Mouse (Mus musculus): Measurements from ENCODE around the gene Dusp22. TPM values are rescaled to one million over a fixed set of nuclear protein-coding genes. Genes with fewer than 3 reads are reported as not detected.

Gene Dusp22
- total RNA-seq, 1 experiment from 2014 or later: 30.8 TPM

DNA sequence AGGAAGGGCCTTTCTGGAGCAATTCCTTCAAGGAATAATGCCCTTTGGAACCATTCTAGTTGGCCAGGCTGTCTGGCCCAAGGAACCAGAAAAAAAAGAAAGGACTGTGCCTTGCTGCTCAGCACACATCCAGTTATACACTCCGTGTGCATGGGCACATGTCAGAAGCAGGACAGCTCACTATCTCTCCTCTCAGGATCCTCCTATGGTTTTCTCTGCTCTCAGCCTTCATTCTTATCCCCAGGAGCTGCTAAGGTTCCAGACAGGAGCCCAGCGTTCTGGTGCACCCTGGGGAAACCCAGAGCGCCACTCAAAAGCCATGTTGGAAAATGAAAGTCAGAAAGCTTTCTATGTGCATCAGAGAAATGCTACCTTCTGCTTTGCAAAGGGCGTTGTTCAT is 55.8 kb downstream of the Dusp22 start:
- DNase-seq: no peak

DNA sequence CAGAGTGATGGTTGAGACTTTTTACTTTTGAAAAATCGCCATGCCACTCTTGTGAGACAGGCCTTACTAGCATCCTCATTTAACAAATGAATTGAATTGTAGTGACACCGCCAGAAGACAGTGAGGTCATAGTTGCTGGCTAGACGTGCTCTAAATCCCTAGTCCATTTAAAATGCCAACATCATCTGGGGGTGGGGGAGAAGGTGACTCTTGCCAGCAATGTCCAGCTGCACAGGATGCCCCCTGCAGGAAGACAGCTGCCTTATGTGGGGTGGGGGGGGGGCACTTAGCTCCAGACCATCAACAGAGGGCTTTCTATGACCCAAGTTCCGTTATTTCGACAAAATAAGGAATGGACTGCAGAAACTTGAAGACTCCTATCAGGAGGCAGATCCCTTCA is 56.8 kb downstream of the Dusp22 start:
- DNase-seq: no peak

DNA sequence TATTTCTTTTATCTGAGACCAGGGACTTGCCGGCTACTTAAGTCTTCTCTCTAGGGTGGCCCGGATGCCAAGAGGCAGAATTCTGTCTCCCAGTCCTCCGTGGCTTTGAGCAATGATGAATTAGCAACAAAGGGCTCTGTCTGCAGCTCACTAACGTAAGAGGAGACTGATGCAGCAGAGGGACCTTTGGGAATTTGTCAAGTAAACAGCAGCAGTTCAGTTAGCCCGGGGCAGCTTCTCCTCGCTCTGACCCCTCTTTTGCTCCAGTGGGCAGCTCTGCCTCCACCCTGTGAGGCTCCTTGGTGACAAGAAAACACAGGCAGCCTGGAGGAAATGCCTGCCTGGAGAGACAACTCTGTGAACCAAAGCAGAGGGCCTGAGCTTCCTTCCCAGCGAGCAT is 62.8 kb downstream of the Dusp22 start:
- DNase-seq: no peak

- no peak for DNase-seq
Observed at GRCm38 (mm10) chr13:30723258-30723657, 63.5 kb downstream of the Dusp22 start.

DNA sequence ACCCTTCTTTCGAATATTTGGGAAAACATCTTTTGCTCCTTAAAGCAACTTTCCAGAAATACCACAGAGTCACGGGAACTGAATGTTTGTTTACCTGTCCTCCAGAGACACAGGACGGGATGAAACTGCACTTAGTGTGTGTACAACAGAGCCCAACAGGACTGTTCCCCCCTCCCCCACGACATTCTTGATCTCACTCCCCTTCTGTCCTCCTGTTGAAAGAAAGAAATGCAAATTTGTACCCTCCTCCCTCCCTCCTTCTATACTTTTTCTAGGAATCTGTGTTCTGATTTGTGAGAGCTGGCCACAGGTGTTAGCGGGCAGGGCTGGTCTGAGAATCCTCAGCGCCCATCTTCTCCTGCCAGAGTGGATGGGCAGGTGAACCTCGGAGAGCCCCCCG is 64.1 kb downstream of the Dusp22 start:
- no peak for DNase-seq

DNA sequence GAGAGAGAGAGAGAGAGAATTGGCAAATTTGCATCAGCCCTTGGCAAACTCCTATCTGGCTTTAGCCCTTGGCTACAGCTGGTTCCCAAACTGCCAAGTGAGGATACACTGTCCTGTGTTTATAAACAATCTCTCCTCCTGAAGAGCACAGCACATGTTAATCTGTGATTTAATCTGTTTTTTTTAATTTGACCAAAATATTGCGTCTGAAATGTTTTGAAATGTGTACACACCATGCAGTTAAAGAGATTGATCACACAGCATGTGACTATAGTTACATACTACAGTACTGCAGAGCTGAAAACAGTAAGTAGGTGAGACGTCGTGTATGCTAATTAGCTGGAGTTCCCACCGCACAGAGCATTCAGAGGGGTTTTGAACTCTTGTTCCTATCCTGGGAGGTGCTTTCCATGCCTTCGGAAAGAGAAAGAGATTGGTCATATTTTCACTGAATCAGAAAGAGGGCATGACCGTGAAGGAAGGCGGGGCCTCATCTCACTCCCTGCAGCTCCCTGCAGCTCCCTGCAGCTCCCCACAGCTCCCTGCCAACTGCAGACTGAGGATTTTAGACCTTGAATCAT is 65.0 kb downstream of the Dusp22 start:
- DNase-seq: peak; percentile 24

GRCm38 (mm10) chr13:30726879-30727278 is 67.1 kb downstream of the Dusp22 start:
- no peak for DNase-seq

DNA sequence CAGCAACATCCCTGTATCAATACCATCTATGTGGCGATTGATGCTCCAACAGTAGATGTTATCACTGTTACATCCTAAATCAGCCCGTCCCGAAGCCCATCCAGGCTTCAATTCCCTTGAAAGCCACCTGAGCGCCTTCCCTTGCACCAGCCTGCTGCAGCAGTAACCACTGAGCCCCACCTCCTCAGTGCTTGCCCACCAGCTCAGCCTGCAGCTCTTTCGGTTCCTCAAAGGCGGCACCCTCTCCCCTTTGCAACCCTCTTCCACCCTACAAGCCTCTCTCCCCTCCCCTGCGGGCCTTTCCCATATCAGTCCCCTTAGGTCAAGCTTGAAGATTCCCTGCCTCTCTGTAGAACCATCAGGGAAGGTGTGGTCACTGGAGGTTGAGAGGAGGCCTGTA is 68.4 kb downstream of the Dusp22 start:
- no peak for DNase-seq

GRCm38 (mm10) chr13:30729245-30729644 is 69.4 kb downstream of the Dusp22 start:
- DNase-seq: peak; percentile 29

DNA sequence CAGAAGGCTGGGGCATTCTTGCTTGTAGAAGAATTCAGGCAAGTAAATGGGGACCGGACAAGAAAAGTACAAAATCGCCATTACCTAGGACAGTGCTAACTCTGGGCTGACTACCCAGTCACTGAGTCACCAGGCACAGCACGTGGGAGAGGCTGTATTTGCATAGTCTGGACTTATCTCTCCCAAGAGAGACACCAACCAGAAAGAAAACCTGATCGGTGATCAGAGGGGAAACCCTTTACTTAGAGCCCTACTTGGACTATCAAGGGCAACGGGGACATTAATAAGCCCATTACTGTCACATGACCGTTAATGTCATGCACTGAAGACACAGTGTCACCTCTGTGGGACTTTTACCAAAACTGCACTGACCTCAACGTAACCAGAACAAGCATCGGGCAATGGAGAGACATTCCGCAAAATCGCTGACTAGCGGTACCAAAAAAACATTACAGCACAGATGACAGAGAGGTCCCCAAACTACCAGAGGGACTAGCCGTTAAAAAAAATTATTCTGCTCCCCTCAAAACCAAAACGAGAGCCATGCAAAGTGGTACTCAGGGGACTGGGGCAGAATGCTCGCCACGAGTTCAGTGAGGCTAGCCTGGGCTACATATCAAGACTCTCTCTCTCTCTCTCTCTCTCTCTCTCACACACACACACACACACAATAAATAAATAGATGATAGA is 70.5 kb downstream of the Dusp22 start:
- DNase-seq: no peak

DNA sequence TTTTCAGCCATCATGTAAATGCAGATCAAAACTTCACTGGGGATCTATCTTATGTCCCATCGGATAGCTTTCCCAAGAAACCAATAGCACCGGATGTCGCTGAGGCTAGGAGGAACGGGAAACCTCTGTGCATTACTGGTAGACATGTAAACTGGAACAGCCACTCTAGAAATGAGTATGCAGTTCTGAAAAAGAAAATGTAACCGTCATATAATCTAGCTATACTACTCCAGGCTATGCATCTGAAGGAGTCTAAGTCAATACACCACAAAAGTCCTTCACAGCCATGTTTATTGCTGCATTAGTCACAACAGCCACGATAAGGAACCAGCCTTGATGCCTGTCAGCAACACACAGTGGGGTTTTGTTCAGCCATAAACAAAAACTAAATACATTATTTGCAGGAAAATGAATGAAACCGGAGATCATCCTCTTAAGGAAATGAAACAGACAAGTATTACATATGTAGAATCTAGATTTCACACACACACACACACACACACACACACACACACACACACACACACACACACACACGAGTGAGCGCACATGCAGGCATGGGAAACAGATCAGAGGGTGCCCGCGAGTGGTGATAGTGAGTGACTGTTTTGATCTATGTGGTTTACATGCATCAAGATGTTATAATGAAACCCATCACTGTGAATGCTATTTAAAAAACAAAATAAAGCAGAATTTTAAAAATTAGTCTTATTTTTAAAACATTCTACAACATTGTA is 73.1 kb downstream of the Dusp22 start:
- no peak for DNase-seq

GRCm38 (mm10) chr13:30736721-30737120 is 76.9 kb downstream of the Dusp22 start:
- DNase-seq: no peak

- no peak for DNase-seq
Observed at GRCm38 (mm10) chr13:30737257-30737656, 77.5 kb downstream of the Dusp22 start.

DNA sequence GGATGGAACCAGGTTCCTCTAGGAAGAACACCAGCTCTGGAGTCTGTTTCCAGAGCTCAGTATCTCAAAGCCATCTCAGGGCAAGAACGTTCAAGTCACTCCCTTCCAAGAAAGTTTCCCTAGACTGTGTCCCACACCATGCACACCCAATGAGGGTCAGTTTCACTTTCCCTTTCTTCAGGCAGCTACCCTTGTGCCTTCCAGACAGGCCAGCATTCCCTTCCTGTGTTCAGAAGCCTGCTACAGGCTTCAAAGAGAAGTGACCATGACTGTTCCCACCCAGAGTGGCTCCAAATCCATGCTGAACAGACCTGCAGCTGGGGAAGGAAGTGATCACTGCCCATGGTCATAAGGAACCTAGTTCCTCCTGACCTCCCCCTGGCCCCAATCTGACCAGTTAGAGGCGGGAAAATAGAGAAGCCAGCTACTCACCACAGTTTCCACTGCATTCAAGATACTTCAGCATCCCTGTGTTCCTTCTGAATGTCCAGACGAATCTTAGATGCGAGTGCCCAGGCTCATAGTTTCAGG is 78.6 kb downstream of the Dusp22 start:
- no peak for DNase-seq

DNA sequence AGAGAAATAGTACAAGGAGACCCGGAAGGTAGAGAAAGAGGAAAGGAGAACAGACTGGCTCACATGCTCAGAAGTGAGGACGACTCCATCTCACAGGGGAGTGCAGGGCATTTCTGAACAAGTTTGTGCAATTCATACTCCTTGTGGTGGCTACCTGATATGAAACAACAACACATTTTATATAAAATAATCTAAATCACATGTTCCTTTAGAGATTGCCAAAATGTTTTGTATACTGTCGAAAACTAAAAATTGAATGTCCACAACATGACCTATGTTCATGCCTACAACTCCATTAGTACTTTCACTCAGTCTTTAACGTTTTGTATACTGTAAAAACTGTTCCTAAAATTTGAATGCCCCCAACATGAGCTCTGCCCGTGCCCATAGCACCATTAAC is 81.4 kb downstream of the Dusp22 start:
- DNase-seq: no peak

DNA sequence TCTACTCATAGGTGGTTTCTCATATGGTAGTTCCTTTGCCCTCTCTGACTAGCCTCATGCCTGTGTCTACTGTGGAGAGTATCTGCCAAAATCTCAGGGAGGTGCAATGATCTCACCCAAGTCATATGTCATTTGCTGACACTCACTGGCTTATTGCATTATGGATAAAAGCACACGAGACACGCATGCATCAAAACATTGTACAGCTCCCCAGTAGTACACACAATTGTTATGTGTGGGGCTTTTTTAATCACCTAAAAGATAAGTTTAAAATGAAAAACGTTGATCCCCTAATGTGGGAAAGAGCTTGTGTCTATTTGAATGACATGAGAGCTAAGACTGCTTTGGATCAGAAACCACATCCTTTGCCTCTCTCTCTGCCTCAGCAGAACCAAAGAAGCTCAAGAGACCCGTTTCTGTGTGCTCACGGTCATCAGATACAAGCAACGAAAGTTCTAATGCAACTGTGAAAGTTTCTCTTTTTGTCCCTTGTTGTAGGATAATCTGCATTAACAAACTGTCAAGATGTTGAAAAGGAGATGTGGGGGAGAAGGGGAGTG is 82.7 kb downstream of the Dusp22 start:
- no peak for DNase-seq

DNA sequence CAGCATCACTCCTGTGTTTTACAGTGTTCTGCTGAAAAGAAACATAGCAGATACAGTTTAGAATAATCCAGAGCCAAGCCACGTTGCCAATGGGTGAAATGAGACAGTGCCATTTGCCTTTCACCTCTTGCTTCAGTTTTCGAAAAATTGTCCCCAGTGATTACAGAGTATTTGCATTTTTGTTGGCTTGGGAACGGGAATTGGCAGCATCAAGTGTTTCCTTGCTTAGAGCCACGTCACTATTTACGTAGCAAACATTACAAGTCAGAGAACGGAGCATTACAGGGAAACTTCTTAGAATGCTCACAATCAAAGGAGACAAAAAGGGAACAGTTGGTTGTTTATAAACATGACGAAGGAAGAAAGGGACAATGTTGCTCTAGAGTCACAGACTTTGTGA is 85.3 kb downstream of the Dusp22 start:
- no peak for DNase-seq

GRCm38 (mm10) chr13:30747068-30747467 is 87.3 kb downstream of the Dusp22 start:
- no peak for DNase-seq

- DNase-seq: no peak
Observed at GRCm38 (mm10) chr13:30747504-30747903, 87.7 kb downstream of the Dusp22 start.

GRCm38 (mm10) chr13:30748321-30748720 is 88.5 kb downstream of the Dusp22 start:
- DNase-seq: no peak

DNA sequence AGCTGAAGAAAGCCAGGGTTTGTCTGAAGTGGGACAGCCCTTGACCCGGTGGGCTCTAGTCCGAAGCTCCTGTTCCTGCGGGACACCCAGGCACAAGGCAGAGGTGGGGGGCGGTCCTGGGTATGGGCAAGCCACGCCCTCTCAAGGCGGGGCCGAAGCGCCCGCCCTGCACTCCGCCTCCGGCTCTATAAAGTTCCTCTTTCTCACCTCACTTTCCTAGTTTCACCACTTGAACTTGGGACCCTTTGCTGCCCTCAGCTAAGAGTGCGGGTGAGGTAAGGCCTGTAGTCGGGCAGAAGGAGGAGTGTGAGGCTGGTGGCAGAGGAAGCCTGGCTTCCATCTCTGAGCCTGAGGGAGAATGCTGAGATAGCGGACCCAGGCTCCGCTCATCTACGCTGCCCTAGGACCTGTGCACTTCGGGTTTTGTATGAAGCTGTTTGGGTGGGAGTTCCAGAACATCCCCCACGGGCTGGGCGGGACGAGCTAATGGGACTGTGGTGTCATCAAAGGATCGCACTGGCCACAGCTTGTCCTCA is 89.3 kb downstream of the Dusp22 start, which contains the start of gene Irf4:
Gene Irf4 (plus strand): TSS at position 206 of the 536 bp plus-strand sequence.
- peak; percentile 54 for DNase-seq

- no peak for DNase-seq
Observed at GRCm38 (mm10) chr13:30749557-30750141, 89.8 kb downstream of the Dusp22 start.
